Mouse (Mus musculus) neural tube, embryonic 12.5 days (tissue): Measurements from ENCODE around the gene Dapk1. TPM values are rescaled to one million over a fixed set of nuclear protein-coding genes. Genes with fewer than 3 reads are reported as not detected.
A peak's percentile ranks its signal among the peaks of the same experiment; 100 is the strongest.

Experiments used
- ATAC-seq: fragments of 200-750 bp; cut with Nextera tagmentation; 2 replicates; pipeline ENCODE4 v1.8.0; 2017; ENCODE audit warnings: low read depth, mild to moderate bottlenecking, moderate TSS enrichment, moderate library complexity; ENCODE audit not compliant: low FRiP score
- H3K27ac ChIP-seq: fragments of 300-500 bp; sonication (generic); 2 replicates; pipeline ENCODE4 v1.5.1; 2016
- H3K27me3 ChIP-seq: fragments of 300-500 bp; sonication (generic); replicated peaks from 2 replicates; pipeline ENCODE4 v1.6.1; 2016; ENCODE audit warnings: mild to moderate bottlenecking
- H3K36me3 ChIP-seq: fragments of 300-500 bp; sonication (generic); 2 replicates; pipeline ENCODE4 v1.6.1; 2016; ENCODE audit warnings: mild to moderate bottlenecking
- H3K4me1 ChIP-seq: fragments of 300-500 bp; sonication (generic); 2 replicates; pipeline ENCODE4 v1.6.1; 2016
- H3K4me2 ChIP-seq: fragments of 300-500 bp; sonication (generic); replicated peaks from 2 replicates; pipeline ENCODE4 v1.6.1; 2016; ENCODE audit warnings: mild to moderate bottlenecking
- H3K4me3 ChIP-seq: fragments of 300-500 bp; sonication (generic); 2 replicates; pipeline ENCODE4 v1.5.1; 2016
- H3K9ac ChIP-seq: fragments of 300-500 bp; sonication (generic); 2 replicates; pipeline ENCODE4 v1.6.1; 2016; ENCODE audit warnings: mild to moderate bottlenecking
- H3K9me3 ChIP-seq: fragments of 300-500 bp; sonication (generic); 2 replicates; pipeline ENCODE4 v1.6.1; 2016; ENCODE audit warnings: mild to moderate bottlenecking
- WGBS: fragments of 180-500 bp; shearing (Covaris S2); methylation state at CpG from one replicate; pipeline ENCODE4 v1.1.7; 2016; 5-methylcytosine and 5-hydroxymethylcytosine counted together
- polyA plus RNA-seq: library from polyadenylated mRNA; unstranded; fragments of >200 nt; fragmentation: Nextera tagmentation; extraction: Ambion mirVana; gene quantifications from 2 replicates; pipeline ENCODE4 v1.2.1, GENCODE M21; 2016

Gene Dapk1
- polyA plus RNA-seq, 1 experiment from 2014 or later: 37.3 TPM

- WGBS: 97% methylated on average over 2 of the region's 2 CpGs
- H3K4me1 ChIP-seq: no peaks in the 10 kb centered on the region
- H3K27me3 ChIP-seq: no peaks in the 10 kb centered on the region
- no peak for ATAC-seq
- no peak overlapping the region for H3K9ac ChIP-seq
- H3K4me3 ChIP-seq: no peak overlapping the region
- no peaks in the 10 kb centered on the region for H3K9me3 ChIP-seq
- no peak overlapping the region for H3K27ac ChIP-seq
- H3K36me3 ChIP-seq: peaks cover 54% of the 10 kb centered on the region
- no peak overlapping the region for H3K4me2 ChIP-seq
These were observed 146.8 kb downstream of the Dapk1 start for GRCm38 (mm10) chr13:60748556-60748955.

DNA sequence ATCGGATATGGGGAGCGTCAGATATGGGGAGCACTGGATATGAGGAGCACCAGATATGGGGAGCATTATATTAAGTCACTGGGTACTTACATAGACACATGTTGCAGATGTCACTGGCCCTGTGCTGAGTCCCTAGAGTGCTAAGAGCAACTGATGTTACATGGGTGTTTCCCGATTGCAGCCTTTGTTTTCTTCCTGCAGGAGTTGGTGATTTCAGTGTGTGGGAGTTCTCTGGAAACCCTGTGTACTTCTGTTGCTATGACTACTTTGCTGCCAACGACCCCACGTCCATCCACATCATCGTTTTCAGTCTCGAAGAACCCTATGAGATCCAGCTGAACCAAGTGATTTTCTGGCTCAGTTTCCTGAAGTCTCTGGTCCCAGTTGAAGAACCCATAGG, 149.2 kb downstream of the Dapk1 start:
- Histone ChIP-seq H3K4me1 (no peaks in the 10 kb centered on the region), H3K4me2 (no peak overlapping the region), H3K27me3 (no peaks in the 10 kb centered on the region), H3K9me3 (no peaks in the 10 kb centered on the region), H3K4me3 (no peak overlapping the region), H3K9ac (no peak overlapping the region), H3K27ac (no peak overlapping the region), H3K36me3 (peaks cover 54% of the 10 kb centered on the region)
- ATAC-seq: no peak
- 91% methylated on average over 7 of the region's 7 CpGs for WGBS

DNA sequence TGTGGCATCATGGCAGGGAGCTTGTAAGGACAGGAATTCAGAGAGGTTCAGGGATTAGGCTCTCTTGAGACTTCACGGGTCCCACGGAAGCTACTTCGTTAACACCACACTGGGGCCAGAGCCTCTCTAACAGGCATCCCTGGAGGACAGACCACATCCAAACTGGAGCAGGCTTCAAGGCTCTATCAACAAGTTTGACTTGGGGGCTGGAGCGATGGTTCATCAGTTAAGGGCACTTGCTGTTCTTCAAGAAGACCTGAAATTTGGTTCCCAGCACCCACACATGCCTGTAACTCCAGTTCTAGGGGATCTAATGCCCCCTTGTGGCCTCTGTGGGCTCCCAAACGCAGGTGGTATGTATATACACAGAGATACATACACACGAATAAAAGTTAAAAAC, 151.5 kb downstream of the Dapk1 start:
- Histone ChIP-seq H3K4me3 (no peak overlapping the region), H3K4me2 (no peak overlapping the region), H3K9ac (no peak overlapping the region), H3K27ac (no peak overlapping the region), H3K27me3 (no peaks in the 10 kb centered on the region), H3K9me3 (no peaks in the 10 kb centered on the region), H3K4me1 (no peaks in the 10 kb centered on the region), H3K36me3 (peaks cover 63% of the 10 kb centered on the region)
- ATAC-seq: no peak
- WGBS: 96% methylated on average over 6 of the region's 6 CpGs

DNA sequence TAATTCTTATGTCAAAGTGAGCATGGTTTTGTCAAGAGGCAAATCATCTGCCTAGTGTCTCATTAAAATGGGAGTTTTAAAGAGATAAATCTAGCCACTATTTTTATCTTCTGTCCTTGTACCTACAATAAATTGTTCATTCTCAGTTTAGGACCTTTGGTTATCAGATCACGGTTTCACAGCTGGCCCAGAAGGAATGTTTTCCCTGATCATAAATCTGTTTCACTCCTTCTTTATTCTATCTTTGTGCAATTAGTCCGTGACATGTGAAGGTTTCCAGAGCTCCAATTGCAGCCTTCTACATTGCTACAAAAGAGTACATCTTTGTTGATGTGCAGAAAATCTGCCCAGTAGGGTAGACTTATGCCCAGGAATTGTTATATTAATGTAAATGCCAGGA, 153.5 kb downstream of the Dapk1 start:
- Histone ChIP-seq H3K9me3 (no peaks in the 10 kb centered on the region), H3K9ac (no peak overlapping the region), H3K4me3 (no peak overlapping the region), H3K4me2 (no peak overlapping the region), H3K27me3 (no peaks in the 10 kb centered on the region), H3K27ac (no peak overlapping the region), H3K36me3 (peaks cover 44% of the 10 kb centered on the region), H3K4me1 (no peaks in the 10 kb centered on the region)
- 58% methylated on average over 2 of the region's 2 CpGs for WGBS
- ATAC-seq: no peak

- H3K27ac ChIP-seq: no peak overlapping the region
- H3K9ac ChIP-seq: no peak overlapping the region
- 93% methylated on average over 13 of the region's 13 CpGs for WGBS
- H3K4me2 ChIP-seq: no peak overlapping the region
- no peak for ATAC-seq
- H3K4me1 ChIP-seq: no peaks in the 10 kb centered on the region
- H3K27me3 ChIP-seq: no peaks in the 10 kb centered on the region
- H3K9me3 ChIP-seq: no peaks in the 10 kb centered on the region
- H3K4me3 ChIP-seq: no peak overlapping the region
- H3K36me3 ChIP-seq: peaks cover 50% of the 10 kb centered on the region
These were observed 155.5 kb downstream of the Dapk1 start for GRCm38 (mm10) chr13:60757292-60757691.

- no peaks in the 10 kb centered on the region for H3K27me3 ChIP-seq
- peaks cover 46% of the 10 kb centered on the region for H3K36me3 ChIP-seq
- no peak overlapping the region for H3K4me3 ChIP-seq
- 0 out of 2 replicates have a peak, but pooled peaks have one; percentile 28 for ATAC-seq
- no peaks in the 10 kb centered on the region for H3K9me3 ChIP-seq
- no peak overlapping the region for H3K9ac ChIP-seq
- 46% methylated on average over 6 of the region's 6 CpGs for WGBS
- no peak overlapping the region for H3K27ac ChIP-seq
- no peak overlapping the region for H3K4me2 ChIP-seq
- H3K4me1 ChIP-seq: no peaks in the 10 kb centered on the region
These were observed 157.4 kb downstream of the Dapk1 start for GRCm38 (mm10) chr13:60759136-60759535.

DNA sequence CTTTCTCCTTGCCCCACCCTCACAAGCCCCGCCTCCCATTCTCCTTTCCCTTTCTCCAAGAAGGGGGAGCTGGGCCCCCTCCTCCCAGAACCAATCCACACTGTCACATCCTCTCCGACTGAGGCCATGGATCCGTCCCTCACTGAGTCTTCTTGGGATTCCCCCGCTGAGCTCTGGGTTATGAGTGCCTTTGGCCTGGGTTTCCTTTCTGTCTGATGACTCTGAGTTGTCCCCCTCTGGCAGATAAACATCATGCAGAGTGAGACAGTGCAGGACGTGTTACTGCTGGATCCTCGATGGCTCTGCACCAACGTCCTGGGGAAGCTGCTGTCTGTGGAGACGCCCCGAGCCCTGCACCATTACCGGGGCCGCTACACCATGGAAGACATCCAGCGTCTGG, 158.6 kb downstream of the Dapk1 start:
- H3K36me3 ChIP-seq: peaks cover 45% of the 10 kb centered on the region
- no peaks in the 10 kb centered on the region for H3K9me3 ChIP-seq
- H3K27ac ChIP-seq: no peak overlapping the region
- 92% methylated on average over 12 of the region's 12 CpGs for WGBS
- no peak overlapping the region for H3K4me3 ChIP-seq
- H3K4me1 ChIP-seq: no peaks in the 10 kb centered on the region
- no peak for ATAC-seq
- no peak overlapping the region for H3K9ac ChIP-seq
- no peaks in the 10 kb centered on the region for H3K27me3 ChIP-seq
- no peak overlapping the region for H3K4me2 ChIP-seq

DNA sequence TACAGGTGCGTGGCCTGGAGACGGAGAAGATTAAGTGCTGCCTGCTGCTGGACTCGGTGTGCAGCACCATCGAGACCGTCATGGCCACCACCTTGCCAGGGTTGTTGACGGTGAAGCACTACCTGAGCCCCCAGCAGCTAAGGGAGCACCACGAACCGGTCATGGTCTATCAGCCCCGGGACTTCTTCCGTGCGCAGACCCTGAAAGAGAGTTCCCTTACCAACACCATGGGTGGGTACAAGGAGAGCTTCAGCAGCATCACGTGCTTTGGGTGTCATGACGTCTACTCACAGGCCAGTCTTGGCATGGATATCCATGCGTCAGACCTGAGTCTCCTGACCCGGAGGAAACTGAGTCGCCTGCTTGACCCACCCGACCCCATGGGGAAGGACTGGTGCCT, 159.4 kb downstream of the Dapk1 start:
- H3K9me3 ChIP-seq: no peaks in the 10 kb centered on the region
- H3K4me2 ChIP-seq: no peak overlapping the region
- no peaks in the 10 kb centered on the region for H3K27me3 ChIP-seq
- H3K4me3 ChIP-seq: no peak overlapping the region
- H3K4me1 ChIP-seq: no peaks in the 10 kb centered on the region
- WGBS: 95% methylated on average over 17 of the region's 17 CpGs
- H3K27ac ChIP-seq: no peak overlapping the region
- H3K9ac ChIP-seq: no peak overlapping the region
- H3K36me3 ChIP-seq: peaks cover 45% of the 10 kb centered on the region
- no peak for ATAC-seq

DNA sequence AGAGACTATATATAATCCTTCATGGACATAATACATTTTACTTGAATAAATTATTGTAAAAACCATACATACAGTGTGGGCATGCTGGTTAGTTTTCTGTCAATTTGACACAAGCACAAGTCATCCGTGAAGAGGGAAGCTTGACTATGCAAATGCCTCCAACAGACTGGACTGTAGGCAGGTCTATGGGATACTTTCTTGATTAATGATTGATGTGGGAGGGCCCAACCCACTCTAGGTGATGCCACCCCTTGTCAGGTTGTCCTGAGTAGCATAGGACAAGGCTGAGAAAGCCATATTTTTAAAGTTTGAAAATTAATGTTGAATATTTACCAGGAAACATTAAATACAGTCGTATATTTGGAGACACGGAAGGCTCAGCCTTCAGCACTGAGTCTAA, 178.8 kb downstream of the Dapk1 start:
- Histone ChIP-seq H3K4me3 (no peak overlapping the region), H3K27ac (no peak overlapping the region), H3K9me3 (no peaks in the 10 kb centered on the region), H3K4me2 (no peak overlapping the region), H3K36me3 (no peaks in the 10 kb centered on the region), H3K4me1 (no peaks in the 10 kb centered on the region), H3K9ac (no peak overlapping the region), H3K27me3 (no peaks in the 10 kb centered on the region)
- ATAC-seq: no peak
- 88% methylated on average over 3 of the region's 3 CpGs for WGBS

GRCm38 (mm10) chr13:60783301-60783700, 181.6 kb downstream of the Dapk1 start:
- no peaks in the 10 kb centered on the region for H3K9me3 ChIP-seq
- H3K9ac ChIP-seq: no peak overlapping the region
- 92% methylated on average over 7 of the region's 7 CpGs for WGBS
- H3K27me3 ChIP-seq: no peaks in the 10 kb centered on the region
- no peaks in the 10 kb centered on the region for H3K36me3 ChIP-seq
- H3K27ac ChIP-seq: no peak overlapping the region
- no peak overlapping the region for H3K4me3 ChIP-seq
- ATAC-seq: no peak
- no peak overlapping the region for H3K4me2 ChIP-seq
- no peaks in the 10 kb centered on the region for H3K4me1 ChIP-seq

DNA sequence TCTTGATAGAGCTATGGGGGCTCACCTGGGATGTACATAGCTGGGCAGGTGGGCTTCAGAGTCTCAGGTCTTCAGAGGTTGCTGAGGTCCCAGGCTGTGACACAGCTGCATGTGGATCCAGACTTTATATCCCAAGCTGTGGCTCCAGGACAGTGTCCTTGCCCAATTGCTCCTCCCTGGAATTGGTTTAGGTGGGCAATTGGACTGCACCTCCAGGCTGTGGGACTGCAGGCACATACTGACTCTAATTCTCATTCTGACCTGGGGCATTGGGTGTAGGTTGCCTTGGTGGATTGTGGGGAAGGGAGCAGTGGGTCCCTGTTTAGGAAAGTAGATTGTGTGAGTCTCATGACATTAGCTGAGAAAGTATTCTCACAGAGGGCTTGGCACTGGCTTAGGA, 184.5 kb downstream of the Dapk1 start, which contains the start of gene BC051665:
TSS of gene BC051665 (minus strand) at position 101 of the 400 bp plus-strand sequence.
- no peaks in the 10 kb centered on the region for H3K9me3 ChIP-seq
- ATAC-seq: no peak
- H3K27ac ChIP-seq: no peak within 1 kb of the TSS
- no peaks in the 10 kb centered on the region for H3K36me3 ChIP-seq
- no peak within 1 kb of the TSS for H3K4me3 ChIP-seq
- no peak within 1 kb of the TSS for H3K4me2 ChIP-seq
- no peaks in the 10 kb centered on the region for H3K27me3 ChIP-seq
- no peak within 1 kb of the TSS for H3K9ac ChIP-seq
- no peaks in the 10 kb centered on the region for H3K4me1 ChIP-seq

DNA sequence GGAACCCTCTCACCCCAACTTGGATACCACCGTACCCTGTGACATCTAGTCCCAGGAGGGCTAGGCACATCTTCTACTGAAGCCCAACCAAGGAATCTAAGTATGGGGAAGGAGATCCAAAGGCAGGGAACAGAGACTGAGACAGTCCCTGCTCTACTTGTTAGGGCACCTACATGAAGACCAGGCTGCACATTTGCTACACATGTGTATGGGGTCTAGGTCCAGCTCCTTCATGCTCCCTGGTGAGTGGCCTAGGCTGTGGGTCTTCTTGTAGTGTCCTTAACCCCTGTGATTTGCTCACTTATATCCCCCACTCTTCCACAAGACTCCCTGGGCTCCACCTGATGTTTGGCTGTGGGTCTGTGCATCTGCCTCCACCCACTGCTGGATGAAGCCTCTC, 187.7 kb downstream of the Dapk1 start:
- H3K9me3 ChIP-seq: no peaks in the 10 kb centered on the region
- no peak for ATAC-seq
- no peak overlapping the region for H3K4me2 ChIP-seq
- no peaks in the 10 kb centered on the region for H3K27me3 ChIP-seq
- H3K9ac ChIP-seq: no peak overlapping the region
- no peak overlapping the region for H3K27ac ChIP-seq
- no peaks in the 10 kb centered on the region for H3K36me3 ChIP-seq
- H3K4me3 ChIP-seq: no peak overlapping the region
- H3K4me1 ChIP-seq: no peaks in the 10 kb centered on the region
- 80% methylated on average over 1 of the region's 1 CpGs for WGBS

DNA sequence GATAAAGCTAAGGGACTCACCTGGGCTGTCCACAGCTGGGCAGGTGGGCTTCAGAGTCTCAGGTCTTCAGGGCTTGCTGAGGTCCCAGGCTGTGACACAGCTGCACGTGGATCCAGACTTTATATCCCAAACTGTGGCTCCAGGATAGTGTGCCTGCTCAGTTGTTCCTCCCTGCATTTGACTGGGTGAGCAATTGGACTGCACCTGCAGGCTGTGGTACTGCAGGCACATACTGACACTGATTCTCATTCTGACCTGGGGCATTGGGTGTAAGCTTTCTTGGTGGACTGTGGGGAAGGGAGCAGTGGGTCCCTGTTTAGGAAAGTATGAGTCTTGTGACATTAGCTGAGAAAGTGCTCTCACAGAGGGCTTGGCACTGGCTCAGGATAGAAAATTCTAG, 201.0 kb downstream of the Dapk1 start, which contains the start of gene Ctsll3:
TSS of gene Ctsll3 (minus strand) at position 101 of the 400 bp plus-strand sequence.
- no peak within 1 kb of the TSS for H3K4me2 ChIP-seq
- WGBS: 76% methylated on average over 1 of the region's 1 CpGs
- H3K9ac ChIP-seq: no peak within 1 kb of the TSS
- ATAC-seq: no peak
- H3K36me3 ChIP-seq: no peaks in the 10 kb centered on the region
- no peak within 1 kb of the TSS for H3K4me3 ChIP-seq
- H3K4me1 ChIP-seq: no peaks in the 10 kb centered on the region
- no peaks in the 10 kb centered on the region for H3K27me3 ChIP-seq
- no peak within 1 kb of the TSS for H3K27ac ChIP-seq
- no peaks in the 10 kb centered on the region for H3K9me3 ChIP-seq
